Mouse (Mus musculus): ENCODE data around the gene Gm9972.

GRCm38 (mm10) chr11:42999188-42999587, 36.4 kb upstream of the Gm9972 start:
- TF ChIP-seq POLR2A (IDR thresholded peaks at IDR 0.05; ENCODE audit: low read depth, low read length) (no peak), ZC3H11A (IDR thresholded peaks at IDR 0.05; ENCODE audit: low read depth, low read length) (peak; percentile 86), USF2 (conservative IDR thresholded peaks at IDR 0.05; ENCODE audit: low read depth, low read length) (no peak), MAFK (IDR thresholded peaks at IDR 0.05; ENCODE audit: insufficient replicate concordance, low read length) (no peak), EP300 (IDR thresholded peaks at IDR 0.05; ENCODE audit: low read length) (no peak), CTCF (conservative IDR thresholded peaks at IDR 0.05 in 1 of 2, IDR thresholded peaks at IDR 0.05 in 1 of 2; ENCODE audit: low read depth in 2 of 2, low read length in 2 of 2) (peak; percentile 41 to 90), POLR2AphosphoS2 (IDR thresholded peaks at IDR 0.05; ENCODE audit: low read depth, low read length) (no peak), MAZ (IDR thresholded peaks at IDR 0.05; ENCODE audit: low read depth, low read length) (no peak), ETS1 (conservative IDR thresholded peaks at IDR 0.05; ENCODE audit: low read depth, low read length) (no peak), ZNF384 (IDR thresholded peaks at IDR 0.05; ENCODE audit: low read depth, low read length) (no peak), MXI1 (IDR thresholded peaks at IDR 0.05; ENCODE audit: low read depth, low read length) (no peak), USF1 (IDR thresholded peaks at IDR 0.05; ENCODE audit: low read depth, low read length) (no peak), MYC (IDR thresholded peaks at IDR 0.05; ENCODE audit: low read depth, low read length) (no peak), UBTF (IDR thresholded peaks at IDR 0.05; ENCODE audit: low read depth, low read length) (no peak)

All from CH12.LX (cell line).